Mouse (Mus musculus) lung, adult 2 months (tissue): ENCODE measurements around the gene Tjp3.

ENCODE experiments used
- CTCF ChIP-seq: fragments of 200-500 bp; IDR thresholded peaks from 2 replicates; pipeline ENCODE4 v1.5.1; 2011; ENCODE audit warnings: mild to moderate bottlenecking, low read length, control low read depth; ENCODE audit not compliant: insufficient read depth
- POLR2A ChIP-seq: fragments of 200-500 bp; IDR thresholded peaks from 2 replicates; pipeline ENCODE4 v1.6.1; 2011; ENCODE audit warnings: low read depth, mild to moderate bottlenecking, control low read depth, low read length, borderline replicate concordance; ENCODE audit errors: extremely low read depth

GRCm38 (mm10) chr10:81284189-81284588, 7.2 kb downstream of the Tjp3 start:
- TF ChIP-seq CTCF = no peak
- TF ChIP-seq POLR2A = no peak
